Mouse (Mus musculus): ENCODE data around the gene Per2.
"Not testable (repeated sequence)": the region's sequence is repeated elsewhere in the genome, so short reads cannot be mapped to it uniquely, and the experiment has no call there.

Per2 gene

DNA sequence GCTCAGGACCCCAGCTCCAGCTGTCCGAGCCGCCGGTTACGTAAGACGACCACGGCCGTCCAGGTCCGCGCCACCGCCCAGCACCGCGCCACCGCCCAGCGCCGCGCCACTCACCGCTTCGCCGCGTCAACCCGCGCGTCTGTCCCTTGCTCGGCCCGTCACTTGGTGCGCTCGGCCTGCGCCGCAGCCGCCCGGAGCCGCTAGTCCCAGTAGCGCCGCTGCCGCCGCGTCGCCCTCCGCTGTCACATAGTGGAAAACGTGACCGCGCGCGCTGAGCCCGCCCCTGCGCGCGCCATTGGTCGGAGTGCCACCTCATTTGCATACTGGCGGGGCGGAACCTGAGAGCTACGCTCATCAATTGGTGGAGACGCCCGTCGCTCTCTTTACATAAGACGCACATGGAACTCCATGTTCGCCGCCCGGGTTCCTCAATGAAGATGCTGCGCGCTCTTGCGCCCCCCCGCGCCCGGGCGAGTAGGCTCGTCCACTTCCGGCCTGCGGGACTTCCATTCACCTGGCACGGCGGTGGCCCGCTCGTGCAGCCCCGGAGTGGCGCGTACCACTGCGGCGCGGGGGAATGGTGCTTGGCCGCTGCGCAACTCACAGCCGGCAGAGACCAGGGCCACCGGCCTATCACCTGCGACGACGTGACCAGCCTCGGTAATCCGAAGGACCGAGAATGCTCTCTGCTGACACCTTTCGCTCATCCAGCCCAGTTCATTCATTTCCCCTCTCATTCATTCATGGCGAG lies at the start of gene Per2:
Gene Per2 (minus strand): TSS at position 266 of the 751 bp plus-strand sequence.
- peak; percentile 99 for DNase-seq (ENCODE audit: extremely low read depth, low read depth)

DNA sequence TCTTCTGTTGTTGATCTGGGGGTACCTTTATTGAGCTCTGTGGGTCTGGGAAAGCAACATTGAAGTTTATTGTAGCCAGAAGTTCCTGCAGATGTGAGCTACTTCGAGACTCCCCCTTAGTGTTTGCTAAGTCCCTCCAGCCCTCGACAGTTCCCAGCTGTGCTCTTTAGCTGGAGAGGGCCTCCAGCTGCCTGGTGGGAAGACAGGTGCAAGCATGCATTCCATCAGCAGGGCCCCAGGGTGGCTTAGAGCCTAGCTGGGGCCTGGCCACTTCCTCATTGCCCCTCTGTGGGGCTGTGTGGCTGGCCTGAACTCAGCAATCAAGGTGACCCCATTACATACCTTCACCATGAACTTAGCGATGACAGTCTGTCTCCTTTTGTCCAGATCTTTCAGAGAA lies 45.5 kb upstream of the Per2 start:
- DNase-seq (ENCODE audit: extremely low read depth, low read depth): no peak

DNA sequence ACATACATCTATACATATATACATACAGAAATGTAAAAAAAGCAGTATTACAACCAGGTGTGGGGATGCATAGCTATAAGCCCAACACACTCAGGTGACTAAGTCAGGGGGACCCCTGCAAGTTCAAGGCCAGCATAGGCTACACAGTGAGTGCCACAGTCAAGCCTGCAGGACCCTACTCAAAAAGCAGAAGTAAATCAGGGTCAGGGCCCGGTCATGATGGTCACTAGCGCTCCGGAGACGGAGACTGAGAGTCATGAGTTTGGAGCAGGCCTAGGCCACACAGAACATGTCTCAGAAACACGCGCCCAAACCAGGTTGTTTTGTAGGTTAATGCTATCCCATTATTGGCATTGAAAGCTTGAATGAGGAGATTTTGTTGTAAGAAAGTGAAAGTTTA lies 39.5 kb upstream of the Per2 start:
- no peak for DNase-seq (ENCODE audit: extremely low read depth, low read depth)

DNA sequence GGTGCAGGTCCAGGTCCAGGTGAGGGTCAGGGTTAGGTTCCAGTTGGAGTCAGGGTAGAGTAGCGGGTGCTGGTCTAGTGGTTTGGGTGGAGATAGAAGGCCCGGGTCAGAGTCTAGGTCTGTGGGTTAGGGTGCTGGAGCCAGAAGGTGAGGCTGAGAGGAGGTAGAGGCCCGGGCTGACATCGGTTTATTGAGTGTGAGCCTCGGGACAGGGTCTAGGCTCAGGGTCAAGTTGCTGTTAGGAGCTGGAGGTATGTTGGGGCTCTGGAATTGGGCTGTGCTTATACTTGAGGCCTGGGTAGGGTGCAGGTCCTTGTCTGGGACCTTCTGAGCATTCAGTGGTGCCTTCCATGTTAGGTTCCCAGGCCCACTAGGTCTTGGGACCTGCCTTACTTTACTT lies 36.2 kb upstream of the Per2 start:
- no peak for DNase-seq (ENCODE audit: extremely low read depth, low read depth)

DNA sequence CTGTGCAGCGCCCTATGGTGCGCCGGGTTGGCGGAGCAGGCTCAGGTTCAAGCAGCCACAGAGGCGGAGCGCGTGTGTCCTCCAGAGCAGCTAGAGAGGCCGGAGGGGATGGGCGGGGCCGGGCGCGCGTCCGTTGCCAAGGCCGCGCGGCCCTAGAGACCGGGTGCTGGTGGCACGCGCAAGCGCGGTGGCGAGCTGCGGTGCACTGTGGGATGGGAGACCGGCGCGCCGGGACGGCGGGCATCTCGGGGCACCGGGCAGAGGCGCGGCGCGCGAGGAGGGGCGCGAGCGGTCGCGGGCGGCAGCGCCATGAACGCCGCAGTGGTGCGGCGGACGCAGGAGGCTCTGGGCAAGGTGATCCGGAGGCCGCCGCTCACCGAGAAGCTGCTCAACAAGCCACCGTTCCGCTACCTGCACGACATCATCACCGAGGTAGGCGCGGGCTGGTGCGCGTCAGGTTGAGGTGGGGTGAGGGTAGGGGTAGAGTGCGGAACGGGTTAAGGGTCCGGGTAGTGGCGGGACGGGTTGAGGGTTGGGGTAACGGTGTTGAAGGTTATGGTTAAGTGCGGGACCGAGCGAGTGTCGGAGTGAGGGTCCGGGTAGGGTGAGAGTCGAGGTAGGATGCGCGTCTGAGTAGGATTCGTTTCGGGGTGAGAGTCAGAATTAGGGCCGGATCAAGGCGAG lies 35.5 kb upstream of the Per2 start, which contains the start of gene Traf3ip1:
Gene Traf3ip1 (plus strand): TSS at position 191 of the 684 bp plus-strand sequence.
- peak; percentile 86 for DNase-seq (ENCODE audit: extremely low read depth, low read depth)

DNA sequence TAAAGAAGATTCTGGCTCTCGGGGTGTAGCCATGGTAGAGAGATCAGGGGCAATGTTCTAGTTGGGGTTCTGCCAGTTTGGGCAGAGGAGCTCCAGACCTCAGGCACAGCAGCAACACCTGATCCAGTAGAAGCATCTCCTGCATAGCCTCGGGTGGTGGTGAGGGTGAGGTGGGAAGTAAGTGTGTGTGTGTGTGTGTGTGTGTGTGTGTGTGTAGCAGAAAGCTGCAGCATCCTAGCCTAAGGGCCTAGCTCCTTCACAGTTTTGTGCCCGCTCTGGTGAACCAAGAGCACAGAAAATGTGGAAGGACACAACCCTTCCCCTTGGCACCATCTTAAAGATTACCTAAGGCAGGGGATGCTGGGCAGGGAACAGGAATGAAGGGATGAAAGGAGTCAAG lies 34.8 kb upstream of the Per2 start:
- no peak for DNase-seq (ENCODE audit: extremely low read depth, low read depth)

DNA sequence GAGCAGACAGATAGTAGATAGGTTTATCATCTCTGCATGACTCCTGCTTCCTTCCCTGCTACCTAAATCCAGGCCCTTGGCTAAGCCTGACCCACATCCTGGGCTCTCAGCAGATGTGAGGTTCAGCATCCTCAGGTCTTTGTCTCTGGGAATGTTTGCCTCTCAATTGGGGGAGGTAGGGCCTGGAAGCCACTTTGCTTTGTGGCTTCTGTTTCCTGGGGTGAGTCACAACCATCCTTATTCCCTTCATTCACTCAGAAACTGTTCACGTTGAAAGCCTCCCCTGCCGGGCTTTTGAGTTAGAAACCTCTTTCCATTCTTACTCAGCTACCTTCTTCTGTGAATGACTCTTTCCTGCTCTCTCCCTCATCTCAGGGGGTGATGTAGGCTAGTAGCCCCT lies 33.6 kb upstream of the Per2 start:
- DNase-seq (ENCODE audit: extremely low read depth, low read depth): no peak

DNA sequence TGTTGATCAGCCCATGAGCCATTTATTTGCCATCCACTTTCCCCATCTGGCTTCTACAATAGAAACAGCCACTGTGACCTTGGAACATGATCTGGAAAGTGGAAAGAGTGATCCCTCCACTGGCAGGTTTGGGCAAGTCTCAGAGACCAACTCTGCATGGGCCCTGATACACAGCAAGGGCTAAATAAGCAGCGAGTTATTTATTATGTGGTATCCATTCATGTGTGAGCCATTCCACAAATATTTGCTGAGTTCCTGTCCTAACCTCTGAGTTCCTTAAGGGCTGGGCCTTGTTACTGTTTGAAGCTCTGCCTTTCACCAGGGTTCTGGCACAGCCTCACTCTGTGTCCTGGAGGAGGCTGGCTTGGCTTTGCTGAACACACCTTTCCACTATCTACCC lies 31.2 kb upstream of the Per2 start:
- no peak for DNase-seq (ENCODE audit: extremely low read depth, low read depth)

DNA sequence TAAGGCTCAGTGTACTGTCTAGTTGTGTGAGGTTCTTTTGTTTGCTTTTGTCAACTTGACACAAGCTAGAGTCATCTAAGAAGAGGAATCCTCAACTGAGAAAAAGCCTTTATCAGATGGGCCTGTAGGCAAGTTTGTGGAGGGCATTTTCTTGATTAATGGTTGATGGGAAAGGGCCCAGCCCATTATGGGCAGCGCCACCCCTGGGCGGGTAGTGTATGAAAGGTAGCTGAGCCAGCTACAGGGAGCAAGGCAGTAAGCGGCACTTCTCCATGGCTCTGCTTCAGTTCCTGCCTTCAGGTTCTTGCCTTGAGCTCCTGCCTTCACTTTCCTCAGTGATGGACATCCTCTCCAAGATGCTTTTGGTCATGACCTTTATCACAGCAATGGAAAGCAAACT lies 27.0 kb upstream of the Per2 start:
- DNase-seq (ENCODE audit: extremely low read depth, low read depth): no peak

DNA sequence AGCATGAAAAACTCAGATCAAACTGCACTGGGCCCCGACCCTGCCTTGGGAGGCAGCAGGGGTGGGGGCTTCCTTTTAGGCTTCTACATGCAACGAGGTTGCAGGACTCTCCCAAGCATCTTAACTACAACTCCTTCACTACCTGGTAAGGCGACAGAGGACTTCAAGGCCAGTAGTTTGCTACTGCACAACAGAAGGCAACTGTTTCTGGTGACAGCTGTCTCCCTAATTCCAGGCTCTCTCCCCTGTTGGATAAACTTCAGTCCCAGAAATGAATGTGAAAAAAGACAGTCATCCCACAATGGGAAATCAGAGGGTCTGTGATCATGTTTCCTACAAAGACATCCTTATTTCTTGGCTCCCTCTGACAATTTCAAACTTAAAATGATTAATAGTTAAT lies 26.3 kb upstream of the Per2 start:
- no peak for DNase-seq (ENCODE audit: extremely low read depth, low read depth)

DNA sequence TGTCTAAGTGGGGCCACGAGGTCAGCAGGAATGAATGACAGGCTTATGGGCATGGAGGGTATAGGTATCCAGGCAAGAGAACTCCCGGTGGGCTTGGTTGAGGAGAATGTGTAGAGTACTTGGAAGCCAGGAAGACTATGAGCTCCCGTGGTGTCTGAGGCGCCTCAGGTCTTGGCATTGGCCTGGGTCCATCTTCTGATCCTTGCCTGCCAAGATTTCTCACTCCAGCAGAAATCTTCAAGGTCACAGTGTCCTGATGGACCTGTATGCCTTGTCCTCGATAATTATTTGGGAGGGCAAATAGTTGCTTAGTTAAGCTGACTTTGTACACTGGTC lies 24.9 kb upstream of the Per2 start:
- no peak for DNase-seq (ENCODE audit: extremely low read depth, low read depth)

DNA sequence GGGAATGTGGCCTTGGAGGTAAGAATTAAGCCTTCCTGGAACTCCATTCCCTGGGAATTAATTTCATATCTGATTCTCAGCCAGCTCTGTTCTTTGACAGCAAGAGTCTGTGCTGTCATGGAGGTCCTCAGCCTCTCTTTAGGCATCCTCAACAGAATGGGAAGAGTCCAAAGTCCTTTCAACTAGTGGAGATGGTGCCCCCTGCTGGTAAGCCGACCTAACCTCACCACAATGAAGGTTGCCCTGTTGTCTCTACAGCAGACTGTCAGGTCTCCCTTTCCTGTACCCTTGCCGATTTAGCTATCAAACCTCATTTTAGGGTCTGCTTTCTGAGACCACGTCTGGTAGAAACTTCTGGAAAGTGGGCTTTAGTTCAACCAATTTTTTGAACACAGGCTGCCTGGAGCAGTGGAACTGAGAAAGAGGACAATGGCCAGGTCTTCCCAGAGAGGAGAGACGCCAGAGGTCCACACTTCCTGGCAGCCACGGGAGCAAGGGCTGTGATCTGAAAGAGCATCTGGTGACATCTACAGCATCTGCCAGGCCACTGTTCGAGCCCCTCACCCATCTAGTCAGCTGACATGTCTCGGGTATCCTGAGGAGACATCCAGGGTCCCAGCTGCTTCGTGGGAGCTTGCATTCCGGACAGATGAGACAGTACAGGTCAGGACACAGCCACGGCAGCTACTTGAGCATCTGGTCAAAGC lies 24.3 kb upstream of the Per2 start:
- peak; percentile 62 for DNase-seq (ENCODE audit: extremely low read depth, low read depth)

DNA sequence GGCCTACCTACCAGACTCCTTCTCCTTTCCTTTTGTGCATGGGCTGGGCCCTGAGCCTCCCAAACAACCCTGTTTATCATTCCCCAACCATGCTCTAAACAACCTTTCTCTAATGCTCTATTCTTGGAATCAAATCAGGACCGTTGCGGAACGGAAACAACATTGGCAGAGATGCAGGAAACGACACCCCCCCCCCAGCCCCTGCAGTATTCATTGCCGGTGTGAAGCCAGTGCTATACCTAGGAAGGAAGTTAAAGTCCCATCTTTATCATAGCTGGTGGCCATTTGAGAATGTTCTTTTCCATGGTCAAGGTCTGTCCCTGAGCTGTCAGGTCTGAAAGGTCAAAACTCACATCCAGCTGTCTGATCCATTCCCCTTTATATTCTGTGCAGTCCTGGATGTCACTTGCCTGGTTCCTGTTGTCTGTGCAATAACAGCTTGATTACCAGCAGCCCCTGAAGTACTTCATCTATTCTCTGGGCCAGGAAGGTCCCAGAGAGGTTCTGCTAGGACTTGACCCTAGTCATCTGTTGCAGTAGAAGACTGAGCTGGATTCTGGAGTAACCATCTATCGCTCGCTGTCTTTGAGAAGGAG lies 23.6 kb upstream of the Per2 start:
- DNase-seq (ENCODE audit: extremely low read depth, low read depth): no peak

DNA sequence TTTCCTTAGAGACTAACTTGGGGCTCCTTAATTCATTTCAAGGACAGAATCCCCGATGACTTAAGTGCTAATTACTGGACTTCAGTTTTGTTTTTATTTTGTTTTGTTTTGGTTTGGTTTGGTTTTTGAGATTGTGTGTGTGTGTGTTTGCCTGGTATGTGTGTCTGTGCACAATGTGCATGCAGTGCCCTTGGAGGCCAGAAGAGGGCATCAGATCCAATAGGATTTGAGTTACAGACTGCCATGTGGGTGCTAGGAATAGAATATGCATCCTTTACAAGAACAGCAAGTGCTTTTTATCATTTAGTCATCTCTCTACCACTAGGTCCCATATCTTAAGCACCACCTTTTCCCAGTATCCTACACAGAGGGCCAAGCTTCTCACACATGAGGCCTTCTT lies 19.8 kb upstream of the Per2 start:
- DNase-seq (ENCODE audit: extremely low read depth, low read depth): no peak

DNA sequence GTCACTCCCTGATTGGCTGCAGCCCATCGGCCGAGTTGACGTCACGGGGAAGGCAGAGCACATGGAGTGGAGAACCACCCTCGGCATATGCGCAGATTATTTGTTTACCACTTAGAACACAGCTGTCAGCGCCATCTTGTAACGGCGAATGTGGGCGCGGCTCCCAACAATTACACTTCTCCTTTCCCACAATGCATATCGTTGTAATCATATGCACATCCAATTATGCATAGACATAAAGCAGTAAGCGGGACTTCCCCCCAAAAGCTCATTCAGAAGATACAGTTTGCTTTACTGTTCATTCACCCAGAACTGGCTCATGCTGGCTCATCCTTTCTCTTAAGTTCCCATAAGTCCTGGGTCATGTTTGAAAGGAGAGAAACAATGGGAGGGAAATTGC lies 19.0 kb upstream of the Per2 start:
- not testable (repeated sequence) for DNase-seq (ENCODE audit: extremely low read depth, low read depth)

DNA sequence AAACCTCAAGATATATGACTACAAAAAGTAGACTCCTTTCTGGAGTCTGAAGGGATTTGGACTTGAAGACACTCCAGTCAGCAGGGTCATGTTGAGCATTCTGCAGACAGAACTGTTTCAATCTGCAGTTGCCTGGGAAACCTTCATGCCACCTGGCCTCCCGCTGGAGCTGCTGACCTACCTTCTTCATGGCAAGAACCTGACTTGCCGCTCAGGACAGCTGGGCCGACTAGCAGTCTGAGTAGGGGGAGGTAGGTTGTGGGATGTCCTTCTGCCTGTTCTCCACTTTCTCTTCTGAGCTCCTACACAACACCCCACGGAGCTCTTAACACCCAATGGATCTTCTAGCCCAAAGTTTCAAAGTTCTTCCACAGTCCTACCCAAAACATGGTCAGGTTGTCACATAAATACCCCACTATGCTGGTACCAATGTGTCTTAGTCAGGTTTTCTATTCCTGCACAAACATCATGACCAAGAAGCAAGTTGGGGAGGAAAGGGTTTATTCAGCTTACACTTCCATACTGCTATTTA lies 10.8 kb upstream of the Per2 start:
- DNase-seq (ENCODE audit: extremely low read depth, low read depth): no peak

DNA sequence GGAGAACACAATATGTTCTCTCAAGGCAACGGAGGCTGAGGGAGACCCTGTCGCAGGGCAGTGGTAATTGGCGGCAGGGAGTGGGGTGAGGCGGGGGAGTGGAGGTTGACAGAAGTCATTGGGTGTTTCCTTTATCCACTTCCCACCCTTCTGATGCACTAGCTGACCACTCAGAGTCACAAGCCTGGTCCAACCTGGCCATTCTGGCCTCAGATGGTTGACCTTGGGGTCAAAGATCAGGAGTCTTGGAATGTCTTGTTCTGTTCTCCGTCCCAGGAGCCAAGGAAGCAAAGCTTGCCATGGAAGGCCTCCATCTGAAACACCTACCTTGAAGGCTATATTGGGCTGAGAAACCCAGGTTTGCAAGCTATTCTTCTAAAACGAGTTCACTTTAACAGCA lies 7.1 kb upstream of the Per2 start:
- DNase-seq (ENCODE audit: extremely low read depth, low read depth): no peak

DNA sequence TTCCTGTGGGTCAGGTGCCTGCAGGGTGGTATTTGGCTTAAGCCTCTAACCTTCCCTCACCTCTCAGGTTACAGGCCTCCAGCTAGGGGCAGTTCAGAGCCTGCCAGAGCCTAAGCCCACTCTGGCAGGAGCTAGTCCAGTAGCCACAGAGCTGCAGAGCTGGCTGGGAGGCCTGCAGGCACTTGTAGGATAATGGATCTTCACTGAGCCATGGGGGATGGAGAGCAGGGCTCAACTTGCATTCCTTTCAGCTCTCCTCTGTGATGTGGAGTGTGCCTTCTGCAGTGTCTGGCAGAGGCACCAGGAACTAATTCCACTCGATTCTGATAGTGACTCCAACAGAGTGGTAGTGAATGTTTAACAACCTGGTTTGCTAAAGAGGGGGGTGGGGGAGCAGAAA lies 6.1 kb upstream of the Per2 start:
- DNase-seq (ENCODE audit: extremely low read depth, low read depth): no peak

DNA sequence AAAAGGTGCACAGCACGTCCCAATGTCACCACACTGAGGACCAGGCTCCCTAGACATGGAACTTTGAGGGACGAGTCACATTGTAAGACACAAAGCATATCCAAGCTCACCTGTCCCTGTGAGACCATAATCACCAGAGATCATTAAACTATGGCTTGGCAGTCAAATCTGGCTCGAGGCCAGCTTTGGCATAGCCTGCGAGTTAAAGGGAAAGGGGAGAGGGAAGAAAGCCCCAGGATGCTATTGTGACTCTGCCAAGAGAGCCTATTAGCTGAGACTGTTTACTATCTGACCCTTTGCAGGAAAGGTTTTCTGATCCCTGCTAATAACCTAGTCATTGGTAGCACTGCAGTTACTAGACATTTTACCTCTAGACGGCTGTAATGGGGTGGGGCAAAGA lies 5.3 kb upstream of the Per2 start:
- no peak for DNase-seq (ENCODE audit: extremely low read depth, low read depth)

DNA sequence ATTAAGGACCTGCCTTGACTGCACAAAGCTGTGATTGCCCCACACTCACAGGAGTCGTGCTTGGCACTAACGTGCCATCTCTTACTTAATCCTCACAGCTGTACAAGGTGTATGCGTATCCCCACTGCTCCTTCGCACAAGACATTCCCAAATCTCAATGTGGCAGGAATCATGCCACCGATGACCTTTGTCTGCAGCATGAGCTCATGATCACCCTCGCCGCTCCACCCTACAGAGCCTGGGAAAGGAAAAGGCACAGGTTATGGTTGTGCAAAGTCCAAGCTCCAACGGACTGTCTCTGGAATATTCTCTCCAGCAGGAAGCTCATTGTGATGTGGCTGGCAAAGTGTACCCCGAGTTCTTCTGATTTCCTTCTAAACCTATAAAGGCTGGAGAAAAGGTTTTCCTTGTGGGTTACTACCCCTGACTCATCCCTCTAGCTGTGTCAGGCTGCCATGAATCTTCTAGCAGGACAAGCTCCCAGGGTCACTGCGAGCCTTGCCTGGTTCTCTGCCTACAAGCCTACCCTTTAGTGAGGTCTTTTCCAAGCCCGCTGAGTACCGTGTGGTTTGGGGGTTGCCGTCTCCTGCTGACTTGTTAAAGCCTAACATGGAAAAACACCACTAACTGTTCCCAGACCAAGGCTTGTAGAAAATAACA lies 4.3 kb upstream of the Per2 start:
- DNase-seq (ENCODE audit: extremely low read depth, low read depth): no peak

DNA sequence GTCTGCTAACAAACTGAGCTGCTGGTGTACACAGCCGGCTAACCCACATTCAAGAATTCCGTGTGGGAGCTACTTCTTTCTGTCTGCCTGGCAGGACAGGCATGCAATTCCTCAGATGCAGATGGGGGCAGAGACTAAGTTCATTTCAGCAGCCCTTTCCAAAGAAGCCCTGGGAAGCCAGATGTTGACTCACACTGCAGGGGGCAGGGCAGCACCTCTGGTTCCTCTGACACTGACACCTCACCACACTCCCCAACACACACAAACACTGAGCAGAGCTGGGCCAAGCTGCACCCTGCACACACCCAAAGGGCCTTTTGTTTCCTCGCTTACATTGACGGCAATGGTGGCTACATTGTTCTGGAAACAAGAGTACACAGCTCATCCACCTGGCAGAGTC lies 1.4 kb upstream of the Per2 start:
- DNase-seq (ENCODE audit: extremely low read depth, low read depth): no peak
